Mouse (Mus musculus): ENCODE results near the gene Gm27235. TPM values are rescaled to one million over a fixed set of nuclear protein-coding genes. Genes with fewer than 3 reads are reported as not detected.

The Gm27235 gene
- polyA plus RNA-seq (2014; fragmentation: Illumina TruSeq; extraction: RNeasy Lipid Tissue Mini Kit (QIAGEN cat#74804); ENCODE audit: low read depth, low replicate concordance), result 3.0 TPM

DNA sequence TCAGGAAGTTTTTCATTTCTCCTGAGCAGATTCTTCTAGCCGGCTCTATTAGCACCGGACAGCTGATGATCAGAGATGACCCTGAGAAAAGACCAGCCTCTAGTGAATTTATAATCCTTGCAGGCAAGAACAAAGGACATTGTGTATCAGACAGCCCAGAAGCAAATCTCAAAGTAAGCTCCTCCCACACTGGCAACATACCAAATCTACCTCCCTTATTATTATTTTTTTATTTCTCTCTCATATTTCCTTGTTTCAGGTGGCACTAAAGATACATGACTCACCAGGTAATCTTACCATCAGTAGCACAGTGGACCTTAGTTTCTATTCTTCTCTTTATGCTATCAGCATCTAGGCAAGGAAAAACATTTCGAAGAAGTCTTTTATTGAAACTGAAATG, at the start of gene Gm27235, which contains the start of gene D730048I06Rik:
Gene Gm27235 (minus strand): TSS at position 101 of the 400 bp plus-strand sequence.
Gene D730048I06Rik (minus strand): TSS at position 112 of the 400 bp plus-strand sequence.

DNA sequence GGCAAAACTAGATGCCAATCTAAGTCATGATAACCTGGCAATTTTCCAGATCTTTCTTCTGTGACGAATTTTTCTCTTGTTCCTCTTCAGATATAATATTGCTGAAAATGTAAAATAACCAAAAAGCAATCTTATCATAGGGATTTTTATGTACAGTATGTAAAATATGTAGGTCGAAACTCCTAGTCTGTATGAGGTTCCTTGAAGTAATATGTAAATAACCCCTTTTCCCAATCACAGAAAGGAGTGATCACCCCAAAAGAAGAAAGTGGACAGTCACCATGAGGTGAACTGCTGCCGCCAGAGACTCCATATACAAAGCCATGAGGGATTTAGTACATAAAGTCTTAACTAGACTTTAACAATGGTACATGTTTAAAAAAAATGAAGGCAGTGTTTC, 11.9 kb downstream of the Gm27235 start, which contains the start of gene Gm17727:
Gene Gm17727 (minus strand): TSS at position 101 of the 400 bp plus-strand sequence.

GRCm38 (mm10) chr9:35740749-35741148, 49.2 kb downstream of the Gm27235 start, which contains the start of gene Gm17677:
Gm17677 (plus strand) TSS chr9:35741049.

Other genes starting within 250 kb of the Gm27235 start
- 147 TPM for gene Ddx25, start 231.6 kb downstream of the Gm27235 start, polyA plus RNA-seq (2014; fragmentation: Illumina TruSeq; extraction: RNeasy Lipid Tissue Mini Kit (QIAGEN cat#74804); ENCODE audit: low read depth, low replicate concordance)
- 18.3 TPM for gene Pus3, start 231.5 kb downstream of the Gm27235 start, polyA plus RNA-seq (2014; fragmentation: Illumina TruSeq; extraction: RNeasy Lipid Tissue Mini Kit (QIAGEN cat#74804); ENCODE audit: low read depth, low replicate concordance)
- 5.9 TPM for gene Pate2, start 219.8 kb downstream of the Gm27235 start, polyA plus RNA-seq (2014; fragmentation: Illumina TruSeq; extraction: RNeasy Lipid Tissue Mini Kit (QIAGEN cat#74804); ENCODE audit: low read depth, low replicate concordance)
- 221 TPM for gene Hyls1, start 219.7 kb downstream of the Gm27235 start, polyA plus RNA-seq (2014; fragmentation: Illumina TruSeq; extraction: RNeasy Lipid Tissue Mini Kit (QIAGEN cat#74804); ENCODE audit: low read depth, low replicate concordance)
- not detected for gene Pate4, start 178.2 kb downstream of the Gm27235 start, polyA plus RNA-seq (2014; fragmentation: Illumina TruSeq; extraction: RNeasy Lipid Tissue Mini Kit (QIAGEN cat#74804); ENCODE audit: low read depth, low replicate concordance)
- gene Pate3, start 141.9 kb downstream of the Gm27235 start, polyA plus RNA-seq (2014; fragmentation: Illumina TruSeq; extraction: RNeasy Lipid Tissue Mini Kit (QIAGEN cat#74804); ENCODE audit: low read depth, low replicate concordance), result 0.52 TPM
- 0.63 TPM for gene Pate1, start 102.7 kb downstream of the Gm27235 start, polyA plus RNA-seq (2014; fragmentation: Illumina TruSeq; extraction: RNeasy Lipid Tissue Mini Kit (QIAGEN cat#74804); ENCODE audit: low read depth, low replicate concordance)
- gene Gm17677, start 49.1 kb downstream of the Gm27235 start, polyA plus RNA-seq (2014; fragmentation: Illumina TruSeq; extraction: RNeasy Lipid Tissue Mini Kit (QIAGEN cat#74804); ENCODE audit: low read depth, low replicate concordance), result not detected
- gene Gm17727, start 12.0 kb downstream of the Gm27235 start, polyA plus RNA-seq (2014; fragmentation: Illumina TruSeq; extraction: RNeasy Lipid Tissue Mini Kit (QIAGEN cat#74804); ENCODE audit: low read depth, low replicate concordance), result not detected
- gene D730048I06Rik, start within 50 bp of the Gm27235 start, polyA plus RNA-seq (2014; fragmentation: Illumina TruSeq; extraction: RNeasy Lipid Tissue Mini Kit (QIAGEN cat#74804); ENCODE audit: low read depth, low replicate concordance), result 1.7 TPM
- not detected for gene 9230110F15Rik, start 54.0 kb upstream of the Gm27235 start, polyA plus RNA-seq (2014; fragmentation: Illumina TruSeq; extraction: RNeasy Lipid Tissue Mini Kit (QIAGEN cat#74804); ENCODE audit: low read depth, low replicate concordance)
- gene 9230113P08Rik, start 118.3 kb upstream of the Gm27235 start, polyA plus RNA-seq (2014; fragmentation: Illumina TruSeq; extraction: RNeasy Lipid Tissue Mini Kit (QIAGEN cat#74804); ENCODE audit: low read depth, low replicate concordance), result 1.2 TPM

Measured in testis, adult 10 weeks (tissue).